Mouse (Mus musculus): ENCODE results near the gene Ccnyl1. TPM values are rescaled to one million over a fixed set of nuclear protein-coding genes. Genes with fewer than 3 reads are reported as not detected.

The Ccnyl1 gene
- polyA plus RNA-seq, 1 experiment from 2014 or later: 11.2 TPM

- DNase-seq (ENCODE audit: low spot score) (no peak), ATAC-seq (ENCODE audit: insufficient read depth, low FRiP score, low TSS enrichment) (no peak)
- Histone ChIP-seq H3K36me3 (ENCODE audit: control insufficient read depth, insufficient read depth, low read length) (no peaks in the 10 kb centered on the region), H3K9ac (ENCODE audit: low read length) (no peak overlapping the region), H3K4me2 (ENCODE audit: low read depth) (no peak overlapping the region), H3K27me3 (ENCODE audit: control insufficient read depth, insufficient read depth, low read length) (no peaks in the 10 kb centered on the region), H3K27ac (ENCODE audit: low read depth, low read length) (no peak overlapping the region), H3K4me1 (ENCODE audit: control insufficient read depth, insufficient read depth, low read length) (no peaks in the 10 kb centered on the region), H3K9me3 (ENCODE audit: control insufficient read depth, low read length) (no peaks in the 10 kb centered on the region), H3K4me3 (ENCODE audit: low read depth, low read length) (no peak overlapping the region)
- 83% methylated on average over 4 of the region's 4 CpGs for WGBS
Measured at GRCm38 (mm10) chr1:64761646-64762045, 71.4 kb downstream of the Ccnyl1 start.

GRCm38 (mm10) chr1:64770169-64770568 lies 79.9 kb downstream of the Ccnyl1 start:
- DNase-seq (ENCODE audit: low spot score): no peak
- H3K4me3 ChIP-seq (ENCODE audit: low read depth, low read length): no peak overlapping the region
- 25% methylated on average over 6 of the region's 6 CpGs for WGBS

GRCm38 (mm10) chr1:64773305-64773704 lies 83.0 kb downstream of the Ccnyl1 start:
- ATAC-seq (ENCODE audit: insufficient read depth, low FRiP score, low TSS enrichment): no peak
- H3K4me2 ChIP-seq (ENCODE audit: low read depth): no peak overlapping the region
- no peak overlapping the region for H3K27ac ChIP-seq (ENCODE audit: low read depth, low read length)
- DNase-seq (ENCODE audit: low spot score): no peak
- no peak overlapping the region for H3K9ac ChIP-seq (ENCODE audit: low read length)
- H3K4me1 ChIP-seq (ENCODE audit: control insufficient read depth, insufficient read depth, low read length): no peaks in the 10 kb centered on the region
- no peaks in the 10 kb centered on the region for H3K9me3 ChIP-seq (ENCODE audit: control insufficient read depth, low read length)
- H3K4me3 ChIP-seq (ENCODE audit: low read depth, low read length): no peak overlapping the region
- H3K27me3 ChIP-seq (ENCODE audit: control insufficient read depth, insufficient read depth, low read length): no peaks in the 10 kb centered on the region
- no peaks in the 10 kb centered on the region for H3K36me3 ChIP-seq (ENCODE audit: control insufficient read depth, insufficient read depth, low read length)
- 79% methylated on average over 4 of the region's 4 CpGs for WGBS

More at GRCm38 (mm10) chr1:64770169-64770568, 79.9 kb downstream of the Ccnyl1 start:
- no peak overlapping the region for H3K27ac ChIP-seq (ENCODE audit: low read depth, low read length)
- H3K27me3 ChIP-seq (ENCODE audit: control insufficient read depth, insufficient read depth, low read length): no peaks in the 10 kb centered on the region
- H3K9ac ChIP-seq (ENCODE audit: low read length): no peak overlapping the region
- ATAC-seq (ENCODE audit: insufficient read depth, low FRiP score, low TSS enrichment): no peak
- H3K9me3 ChIP-seq (ENCODE audit: control insufficient read depth, low read length): no peaks in the 10 kb centered on the region
- H3K36me3 ChIP-seq (ENCODE audit: control insufficient read depth, insufficient read depth, low read length): no peaks in the 10 kb centered on the region
- no peak overlapping the region for H3K4me2 ChIP-seq (ENCODE audit: low read depth)
- H3K4me1 ChIP-seq (ENCODE audit: control insufficient read depth, insufficient read depth, low read length): no peaks in the 10 kb centered on the region

Other genes with a start within 250 kb of the Ccnyl1 start
- 58.2 and 63.0 TPM in 2 replicates for gene Creb1, start 157.8 kb upstream of the Ccnyl1 start, polyA plus RNA-seq (2014; fragmentation: Nextera tagmentation; extraction: Ambion mirVana)
- gene Mettl21a, start 73.2 kb upstream of the Ccnyl1 start, polyA plus RNA-seq (2014; fragmentation: Nextera tagmentation; extraction: Ambion mirVana): 17.9 and 21.5 TPM in 2 replicates
- gene Fzd5, start 47.3 kb downstream of the Ccnyl1 start, polyA plus RNA-seq (2014; fragmentation: Nextera tagmentation; extraction: Ambion mirVana): 0.37 and 0.49 TPM in 2 replicates